Mouse (Mus musculus): Measurements from ENCODE around the gene Crb3. TPM values are rescaled to one million over a fixed set of nuclear protein-coding genes. Genes with fewer than 3 reads are reported as not detected.
A peak's percentile ranks its signal among the peaks of the same experiment; 100 is the strongest.

The Crb3 gene
- polyA plus RNA-seq (2015; fragmentation: Nextera tagmentation; extraction: Ambion mirVana): 5.1 and 6.3 TPM in 2 replicates

- Histone ChIP-seq H3K27me3 (replicated peaks; ENCODE audit: control insufficient read depth, insufficient read depth, low read length) (peaks cover 20% of the 10 kb centered on the region), H3K9ac (ENCODE audit: low read depth, low read length) (peak within 1 kb of the TSS; percentile 87), H3K4me2 (ENCODE audit: low read length) (peak within 1 kb of the TSS; percentile 66), H3K4me1 (ENCODE audit: control insufficient read depth, insufficient read depth, low read depth, low read length) (peaks cover 24% of the 10 kb centered on the region), H3K27ac (ENCODE audit: low read depth, low read length) (peak within 1 kb of the TSS; percentile 79), H3K9me3 (ENCODE audit: control insufficient read depth, low read length) (no peaks in the 10 kb centered on the region), H3K36me3 (ENCODE audit: control insufficient read depth, insufficient read depth, low read length) (peaks cover 16% of the 10 kb centered on the region), H3K4me3 (ENCODE audit: low read length) (peak within 1 kb of the TSS; percentile 85)
- under 1% methylated on average over 15 of the region's 22 CpGs for WGBS
- ATAC-seq: peak; percentile 5
Measured at GRCm38 (mm10) chr17:57058891-57059485, at the start of gene Crb3. TSS of gene Crb3 (plus strand) at chr17:57059105.

- ATAC-seq: peak; percentile 58
Measured at GRCm38 (mm10) chr17:57010911-57011235, 48.0 kb upstream of the Crb3 start.

GRCm38 (mm10) chr17:57011236-57012141 lies 47.4 kb upstream of the Crb3 start, which contains the start of the genes Gtf2f1 and Gm17949:
TSS of gene Gtf2f1 (minus strand) at chr17:57011288.
TSS of gene Gm17949 (plus strand) at chr17:57011469.
- Histone ChIP-seq H3K4me1 (ENCODE audit: control insufficient read depth, insufficient read depth, low read depth, low read length) (peaks cover 18% of the 10 kb centered on the region), H3K36me3 (ENCODE audit: control insufficient read depth, insufficient read depth, low read length) (peaks cover 18% of the 10 kb centered on the region), H3K9me3 (ENCODE audit: control insufficient read depth, low read length) (no peaks in the 10 kb centered on the region), H3K27ac (ENCODE audit: low read depth, low read length) (peak within 1 kb of the TSS; percentile 97), H3K27me3 (replicated peaks; ENCODE audit: control insufficient read depth, insufficient read depth, low read length) (no peaks in the 10 kb centered on the region), H3K4me3 (ENCODE audit: low read length) (peak within 1 kb of the TSS; percentile 81), H3K4me2 (ENCODE audit: low read length) (peak within 1 kb of the TSS; percentile 92), H3K9ac (ENCODE audit: low read depth, low read length) (peak within 1 kb of the TSS; percentile 84)
- ATAC-seq: peak; percentile 93
- under 1% methylated on average over 51 of the region's 51 CpGs for WGBS

More at GRCm38 (mm10) chr17:57010911-57011235, 48.0 kb upstream of the Crb3 start:
- Histone ChIP-seq H3K27ac (ENCODE audit: low read depth, low read length) (peak overlapping the region; percentile 78), H3K4me2 (ENCODE audit: low read length) (peak overlapping the region; percentile 92), H3K27me3 (replicated peaks; ENCODE audit: control insufficient read depth, insufficient read depth, low read length) (no peaks in the 10 kb centered on the region), H3K9ac (ENCODE audit: low read depth, low read length) (peak overlapping the region; percentile 71), H3K36me3 (ENCODE audit: control insufficient read depth, insufficient read depth, low read length) (peaks cover 22% of the 10 kb centered on the region), H3K9me3 (ENCODE audit: control insufficient read depth, low read length) (no peaks in the 10 kb centered on the region), H3K4me1 (ENCODE audit: control insufficient read depth, insufficient read depth, low read depth, low read length) (peaks cover 18% of the 10 kb centered on the region), H3K4me3 (ENCODE audit: low read length) (peak overlapping the region; percentile 81)
- WGBS: under 1% methylated on average over 19 of the region's 19 CpGs

- no peak for ATAC-seq
- Histone ChIP-seq H3K4me3 (ENCODE audit: low read length) (peak overlapping the region; percentile 81), H3K4me1 (ENCODE audit: control insufficient read depth, insufficient read depth, low read depth, low read length) (peaks cover 18% of the 10 kb centered on the region), H3K27me3 (replicated peaks; ENCODE audit: control insufficient read depth, insufficient read depth, low read length) (no peaks in the 10 kb centered on the region), H3K4me2 (ENCODE audit: low read length) (peak overlapping the region; percentile 76), H3K9me3 (ENCODE audit: control insufficient read depth, low read length) (no peaks in the 10 kb centered on the region), H3K9ac (ENCODE audit: low read depth, low read length) (peak overlapping the region; percentile 84; the same call in 1 of the 2 replicates), H3K27ac (ENCODE audit: low read depth, low read length) (peak overlapping the region; percentile 97), H3K36me3 (ENCODE audit: control insufficient read depth, insufficient read depth, low read length) (peaks cover 9% of the 10 kb centered on the region)
- WGBS: 71% methylated on average over 13 of the region's 13 CpGs
Measured at GRCm38 (mm10) chr17:57012245-57012795, 46.6 kb upstream of the Crb3 start.

GRCm38 (mm10) chr17:57019693-57020092 lies 39.2 kb upstream of the Crb3 start:
- WGBS: 92% methylated on average over 2 of the region's 2 CpGs
- ATAC-seq: no peak
- Histone ChIP-seq H3K9me3 (ENCODE audit: control insufficient read depth, low read length) (no peaks in the 10 kb centered on the region), H3K27ac (ENCODE audit: low read depth, low read length) (no peak overlapping the region), H3K4me1 (ENCODE audit: control insufficient read depth, insufficient read depth, low read depth, low read length) (no peaks in the 10 kb centered on the region), H3K9ac (ENCODE audit: low read depth, low read length) (no peak overlapping the region), H3K4me3 (ENCODE audit: low read length) (no peak overlapping the region), H3K36me3 (ENCODE audit: control insufficient read depth, insufficient read depth, low read length) (peaks cover 36% of the 10 kb centered on the region), H3K4me2 (ENCODE audit: low read length) (no peak overlapping the region), H3K27me3 (replicated peaks; ENCODE audit: control insufficient read depth, insufficient read depth, low read length) (no peaks in the 10 kb centered on the region)

- H3K27ac ChIP-seq (ENCODE audit: low read depth, low read length): no peak overlapping the region
- no peaks in the 10 kb centered on the region for H3K9me3 ChIP-seq (ENCODE audit: control insufficient read depth, low read length)
- no peaks in the 10 kb centered on the region for H3K27me3 ChIP-seq (replicated peaks; ENCODE audit: control insufficient read depth, insufficient read depth, low read length)
- no peak overlapping the region for H3K9ac ChIP-seq (ENCODE audit: low read depth, low read length)
- ATAC-seq: no peak
- H3K36me3 ChIP-seq (ENCODE audit: control insufficient read depth, insufficient read depth, low read length): peaks cover 44% of the 10 kb centered on the region
- H3K4me1 ChIP-seq (ENCODE audit: control insufficient read depth, insufficient read depth, low read depth, low read length): no peaks in the 10 kb centered on the region
- 88% methylated on average over 5 of the region's 5 CpGs for WGBS
- H3K4me2 ChIP-seq (ENCODE audit: low read length): no peak overlapping the region
- H3K4me3 ChIP-seq (ENCODE audit: low read length): no peak overlapping the region
Measured at GRCm38 (mm10) chr17:57020960-57021359, 37.9 kb upstream of the Crb3 start.

- no peak overlapping the region for H3K4me3 ChIP-seq (ENCODE audit: low read length)
- H3K4me1 ChIP-seq (ENCODE audit: control insufficient read depth, insufficient read depth, low read depth, low read length): peaks cover 17% of the 10 kb centered on the region
- WGBS: 91% methylated on average over 4 of the region's 4 CpGs
- H3K36me3 ChIP-seq (ENCODE audit: control insufficient read depth, insufficient read depth, low read length): peaks cover 44% of the 10 kb centered on the region
- no peaks in the 10 kb centered on the region for H3K27me3 ChIP-seq (replicated peaks; ENCODE audit: control insufficient read depth, insufficient read depth, low read length)
- no peak overlapping the region for H3K4me2 ChIP-seq (ENCODE audit: low read length)
- ATAC-seq: no peak
- H3K27ac ChIP-seq (ENCODE audit: low read depth, low read length): no peak overlapping the region
- H3K9ac ChIP-seq (ENCODE audit: low read depth, low read length): no peak overlapping the region
- H3K9me3 ChIP-seq (ENCODE audit: control insufficient read depth, low read length): no peaks in the 10 kb centered on the region
Measured at GRCm38 (mm10) chr17:57027471-57027870, 31.4 kb upstream of the Crb3 start.

GRCm38 (mm10) chr17:57029691-57030090 lies 29.2 kb upstream of the Crb3 start:
- Histone ChIP-seq H3K27me3 (replicated peaks; ENCODE audit: control insufficient read depth, insufficient read depth, low read length) (no peaks in the 10 kb centered on the region), H3K9ac (ENCODE audit: low read depth, low read length) (peak overlapping the region; percentile 39), H3K36me3 (ENCODE audit: control insufficient read depth, insufficient read depth, low read length) (peaks cover 23% of the 10 kb centered on the region), H3K4me1 (ENCODE audit: control insufficient read depth, insufficient read depth, low read depth, low read length) (peaks cover 19% of the 10 kb centered on the region), H3K4me2 (ENCODE audit: low read length) (peak overlapping the region; percentile 91), H3K9me3 (ENCODE audit: control insufficient read depth, low read length) (no peaks in the 10 kb centered on the region), H3K27ac (ENCODE audit: low read depth, low read length) (no peak overlapping the region), H3K4me3 (ENCODE audit: low read length) (peak overlapping the region; percentile 97)
- 53% methylated on average over 8 of the region's 8 CpGs for WGBS
- ATAC-seq: no peak

Data from hindbrain, embryonic 16.5 days (tissue).